Mouse (Mus musculus) lung, postnatal 0 days (tissue): ENCODE results near the gene Eno3. TPM values are rescaled to one million over a fixed set of nuclear protein-coding genes. Genes with fewer than 3 reads are reported as not detected.
A peak's percentile ranks its signal among the peaks of the same experiment; 100 is the strongest.

ENCODE experiments used
- ATAC-seq: fragments of 200-750 bp; cut with Nextera tagmentation; 2 replicates; pipeline ENCODE4 v1.8.0; 2017; ENCODE audit warnings: moderate library complexity
- DNase-seq: peaks from one replicate; pipeline ENCODE4 v3.0.0-alpha.2; 2016; ENCODE audit warnings: low spot score
- H3K27ac ChIP-seq: fragments of 300-500 bp; sonication (generic); 2 replicates; pipeline ENCODE4 v1.5.1; 2014; ENCODE audit warnings: antibody characterized with exemption, mild to moderate bottlenecking, low read length, mixed read lengths
- H3K27me3 ChIP-seq: fragments of 300-500 bp; sonication (generic); replicated peaks from 2 replicates; pipeline ENCODE4 v1.6.1; 2014; ENCODE audit warnings: low read length, mixed read lengths; ENCODE audit not compliant: insufficient read depth
- H3K36me3 ChIP-seq: fragments of 300-500 bp; sonication (generic); 2 replicates; pipeline ENCODE4 v1.6.1; 2014; ENCODE audit warnings: low read length, mixed read lengths; ENCODE audit not compliant: insufficient read depth
- H3K4me1 ChIP-seq: fragments of 300-500 bp; sonication (generic); 2 replicates; pipeline ENCODE4 v1.6.1; 2014; ENCODE audit warnings: antibody characterized with exemption, low read depth, low read length, mixed read lengths; ENCODE audit not compliant: insufficient read depth
- H3K4me2 ChIP-seq: fragments of 300-500 bp; sonication (generic); replicated peaks from 2 replicates; pipeline ENCODE4 v1.6.1; 2014; ENCODE audit warnings: low read depth, mild to moderate bottlenecking, low read length, moderate library complexity, mixed read lengths
- H3K4me3 ChIP-seq: fragments of 300-500 bp; sonication (generic); 2 replicates; pipeline ENCODE4 v1.5.1; 2014; ENCODE audit warnings: low read depth, low read length
- H3K9ac ChIP-seq: fragments of 300-500 bp; sonication (generic); replicated peaks from 2 replicates; pipeline ENCODE4 v1.6.1; 2014; ENCODE audit warnings: low read depth, mild to moderate bottlenecking
- H3K9me3 ChIP-seq: fragments of 300-500 bp; sonication (generic); 2 replicates; pipeline ENCODE4 v1.6.1; 2016; ENCODE audit warnings: low read length, mixed read lengths
- CTCF ChIP-seq: IDR thresholded peaks from 2 replicates; pipeline ENCODE4 v1.5.1; 2016; ENCODE audit warnings: antibody characterized with exemption, mild to moderate bottlenecking
- EP300 ChIP-seq: IDR thresholded peaks from 2 replicates; pipeline ENCODE4 v1.6.1; 2016; ENCODE audit warnings: antibody characterized with exemption, mild to moderate bottlenecking, control low read depth
- WGBS: fragments of 180-500 bp; shearing (Covaris S2); extraction: QIAGEN DNeasy Blood & Tissue Kit; methylation state at CpG from one replicate; pipeline ENCODE4 v1.1.7; 2014; 5-methylcytosine and 5-hydroxymethylcytosine counted together
- microRNA-seq: library from miRNA; unstranded; fragments of <30 nt; microRNA quantifications from one replicate; pipeline ENCODE4, GENCODE M21; 2016
- polyA plus RNA-seq: library from polyadenylated mRNA; unstranded; fragments of >200 nt; fragmentation: Nextera tagmentation; extraction: Ambion mirVana; gene quantifications from 2 replicates; pipeline ENCODE4 v1.2.1, GENCODE M21; 2015

The Eno3 gene
- polyA plus RNA-seq, 1 experiment from 2014 or later, result 20.8 TPM

DNA sequence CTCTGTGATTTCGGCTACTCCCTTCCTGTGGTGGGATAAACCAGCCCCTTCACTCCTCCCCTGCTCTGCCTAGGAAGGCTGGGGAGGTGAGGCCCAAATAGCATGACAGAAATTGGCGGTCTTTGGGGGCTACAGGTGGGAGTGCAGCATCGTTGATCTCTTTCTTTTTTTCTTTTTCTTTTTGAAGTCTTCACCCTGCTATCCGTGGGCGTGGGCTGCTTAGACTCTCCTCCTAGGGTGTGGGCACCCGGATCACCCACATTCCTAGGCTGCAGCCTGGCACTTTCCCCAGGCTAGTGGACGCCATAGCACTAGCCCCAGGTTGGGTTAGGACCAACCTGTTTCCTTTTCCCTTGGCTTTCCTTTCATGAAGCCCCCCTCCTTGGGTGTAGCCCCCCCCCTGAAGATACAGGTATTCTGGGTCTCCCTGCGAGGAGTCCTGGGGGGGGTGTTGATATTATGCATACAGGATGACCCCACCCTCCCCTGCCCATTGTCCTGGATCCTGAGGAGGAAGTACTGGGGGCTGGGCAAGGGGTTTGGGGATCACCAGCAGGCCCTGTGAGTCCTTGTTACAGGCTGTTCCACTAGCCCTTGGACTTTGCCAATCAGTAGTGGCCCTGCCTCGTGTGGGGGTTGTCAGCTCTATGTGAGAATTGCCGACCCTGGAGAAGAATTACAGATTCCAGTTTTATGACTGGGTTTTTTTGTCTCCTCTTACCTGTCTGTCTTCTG, 44.4 kb downstream of the Eno3 start:
- ATAC-seq, result no peak
- peak; percentile 49 for DNase-seq
- WGBS, result 6% methylated on average over 10 of the region's 10 CpGs
- peaks cover 15% of the 10 kb centered on the region; the same call in 1 of the 2 replicates for H3K4me1 ChIP-seq
- H3K27ac ChIP-seq, result peak overlapping the region; percentile 95
- H3K4me3 ChIP-seq, result peak overlapping the region; percentile 83
- H3K4me2 ChIP-seq, result peak overlapping the region; percentile 93
- TF ChIP-seq EP300, result no peak
- TF ChIP-seq CTCF, result no peak
- peak overlapping the region; percentile 83 for H3K9ac ChIP-seq
- H3K27me3 ChIP-seq, result no peaks in the 10 kb centered on the region
- no peaks in the 10 kb centered on the region for H3K9me3 ChIP-seq
- peaks cover 28% of the 10 kb centered on the region for H3K36me3 ChIP-seq

DNA sequence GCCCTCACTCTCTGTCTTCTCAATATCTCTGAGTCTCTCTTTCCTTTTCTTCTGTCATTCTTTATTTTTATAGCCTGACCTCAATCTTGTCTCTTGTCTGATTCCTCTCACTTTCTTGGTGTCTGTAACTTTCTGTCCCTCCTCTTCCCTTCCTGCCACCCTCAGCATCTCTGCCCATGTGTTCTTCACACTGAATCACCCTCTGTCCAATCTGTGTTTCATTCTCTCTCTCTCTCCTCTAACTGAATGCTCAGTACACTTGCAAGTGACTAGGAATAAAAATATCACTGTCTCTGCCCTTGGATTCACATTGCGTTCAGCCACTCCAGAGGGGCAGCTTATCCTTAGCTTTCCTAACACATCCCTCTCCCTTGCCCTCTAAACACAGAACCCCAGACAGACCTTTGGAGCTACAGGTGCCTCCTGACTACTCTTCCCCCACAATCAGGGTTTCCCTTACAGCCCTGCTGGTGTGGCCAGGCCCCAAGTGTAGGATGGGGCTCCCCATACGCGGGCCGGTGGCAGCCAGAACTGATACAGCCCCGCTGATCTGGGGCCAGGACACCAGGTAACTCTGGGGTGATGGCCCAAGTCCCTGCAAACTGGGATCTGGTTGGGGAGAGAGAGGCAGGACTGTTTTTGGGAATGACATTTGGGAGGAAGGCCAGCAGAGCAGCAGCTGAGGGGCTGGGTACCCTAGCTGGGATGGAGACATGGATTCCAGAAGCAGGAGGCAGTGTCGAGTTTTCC, 45.2 kb downstream of the Eno3 start:
- H3K27me3 ChIP-seq, result no peaks in the 10 kb centered on the region
- peak overlapping the region; percentile 83; the same call in 1 of the 2 replicates for H3K4me3 ChIP-seq
- H3K36me3 ChIP-seq, result peaks cover 36% of the 10 kb centered on the region
- H3K4me1 ChIP-seq, result peaks cover 15% of the 10 kb centered on the region; the same call in 1 of the 2 replicates
- DNase-seq, result no peak
- no peak overlapping the region for H3K27ac ChIP-seq
- WGBS, result 76% methylated on average over 6 of the region's 6 CpGs
- TF ChIP-seq CTCF, result no peak
- no peak for TF ChIP-seq EP300
- no peaks in the 10 kb centered on the region for H3K9me3 ChIP-seq
- H3K4me2 ChIP-seq, result peak overlapping the region; percentile 93
- peak overlapping the region; percentile 83; the same call in 1 of the 2 replicates for H3K9ac ChIP-seq
- ATAC-seq, result no peak

- ATAC-seq (no peak), DNase-seq (peak; percentile 56)
- Histone ChIP-seq H3K4me3 (no peak overlapping the region), H3K27me3 (no peaks in the 10 kb centered on the region), H3K4me1 (peaks cover 15% of the 10 kb centered on the region; the same call in 1 of the 2 replicates), H3K9me3 (no peaks in the 10 kb centered on the region), H3K9ac (no peak overlapping the region), H3K4me2 (peak overlapping the region; percentile 27), H3K36me3 (peaks cover 42% of the 10 kb centered on the region), H3K27ac (no peak overlapping the region)
- 41% methylated on average over 6 of the region's 6 CpGs for WGBS
- TF ChIP-seq EP300 (no peak), CTCF (no peak)
Measured at GRCm38 (mm10) chr11:70702781-70703180, 45.8 kb downstream of the Eno3 start.

- H3K4me1 ChIP-seq, result peaks cover 15% of the 10 kb centered on the region; the same call in 1 of the 2 replicates
- no peak overlapping the region for H3K27ac ChIP-seq
- H3K36me3 ChIP-seq, result peaks cover 63% of the 10 kb centered on the region
- H3K9me3 ChIP-seq, result no peaks in the 10 kb centered on the region
- TF ChIP-seq CTCF, result no peak
- no peak for TF ChIP-seq EP300
- 74% methylated on average over 3 of the region's 3 CpGs for WGBS
- no peak overlapping the region for H3K9ac ChIP-seq
- H3K4me3 ChIP-seq, result no peak overlapping the region
- no peak overlapping the region for H3K4me2 ChIP-seq
- DNase-seq, result no peak
- no peaks in the 10 kb centered on the region for H3K27me3 ChIP-seq
- ATAC-seq, result no peak
Measured at GRCm38 (mm10) chr11:70706127-70706526, 49.1 kb downstream of the Eno3 start.

GRCm38 (mm10) chr11:70711026-70711425, 54.0 kb downstream of the Eno3 start:
- no peak for ATAC-seq
- TF ChIP-seq CTCF (no peak), EP300 (no peak)
- H3K36me3 ChIP-seq, result peaks cover 48% of the 10 kb centered on the region

More at GRCm38 (mm10) chr11:70711026-70711425, 54.0 kb downstream of the Eno3 start:
- Histone ChIP-seq H3K27ac (no peak overlapping the region), H3K27me3 (no peaks in the 10 kb centered on the region), H3K9ac (no peak overlapping the region), H3K9me3 (no peaks in the 10 kb centered on the region), H3K4me2 (no peak overlapping the region), H3K4me1 (no peaks in the 10 kb centered on the region), H3K4me3 (no peak overlapping the region)
- 93% methylated on average over 10 of the region's 10 CpGs for whole genome bisulfite sequencing
- DNase-seq, result no peak

Small RNA genes within 50 kb of the gene (microRNA-seq; reads per million reads assigned to microRNA genes)
- gene Mir6925, result not detected

Other genes starting within 250 kb of the Eno3 start
- gene Pelp1, start 247.2 kb upstream of the Eno3 start, polyA plus RNA-seq, result 9.1 and 9.6 TPM in 2 replicates
- gene Arrb2, start 224.6 kb upstream of the Eno3 start, polyA plus RNA-seq, result 12.7 and 13.7 TPM in 2 replicates
- 37.3 and 37.9 TPM in 2 replicates for gene Med11, start 205.3 kb upstream of the Eno3 start, polyA plus RNA-seq
- 1.0 and 1.4 TPM in 2 replicates for gene Zmynd15, start 197.8 kb upstream of the Eno3 start, polyA plus RNA-seq
- gene Cxcl16, start 197.2 kb upstream of the Eno3 start, polyA plus RNA-seq, result 45.1 and 52.3 TPM in 2 replicates
- 2.6 and 3.8 TPM in 2 replicates for gene Tm4sf5, start 152.0 kb upstream of the Eno3 start, polyA plus RNA-seq
- 0.43 and 0.68 TPM in 2 replicates for gene Vmo1, start 142.6 kb upstream of the Eno3 start, polyA plus RNA-seq
- gene Gltpd2, start 138.0 kb upstream of the Eno3 start, polyA plus RNA-seq, result 0.64 and 0.86 TPM in 2 replicates
- gene Psmb6, start 131.8 kb upstream of the Eno3 start, polyA plus RNA-seq, result 451 and 505 TPM in 2 replicates
- not detected in 2 replicates for gene Gm40193, start 124.3 kb upstream of the Eno3 start, polyA plus RNA-seq
- 10.8 and 13.5 TPM in 2 replicates for gene Pld2, start 117.1 kb upstream of the Eno3 start, polyA plus RNA-seq
- 7.4 and 7.6 TPM in 2 replicates for gene Mink1, start 94.3 kb upstream of the Eno3 start, polyA plus RNA-seq
- gene 4930544D05Rik, start 41.4 kb upstream of the Eno3 start, polyA plus RNA-seq, result not detected in 2 replicates
- gene Chrne, start 38.0 kb upstream of the Eno3 start, polyA plus RNA-seq, result not detected in 2 replicates
- gene Gp1ba, start 18.1 kb upstream of the Eno3 start, polyA plus RNA-seq, result 0.55 and 0.66 TPM in 2 replicates
- 112 and 119 TPM in 2 replicates for gene Rnf167, start 10.0 kb upstream of the Eno3 start, polyA plus RNA-seq
- 118 and 121 TPM in 2 replicates for gene Slc25a11, start 9.7 kb upstream of the Eno3 start, polyA plus RNA-seq
- gene Pfn1, start 2.6 kb upstream of the Eno3 start, polyA plus RNA-seq, result 1,176 and 1,206 TPM in 2 replicates
- gene Spag7, start 12.2 kb downstream of the Eno3 start, polyA plus RNA-seq, result 84.6 and 95.5 TPM in 2 replicates
- gene Camta2, start 30.9 kb downstream of the Eno3 start, polyA plus RNA-seq, result 8.7 and 9.9 TPM in 2 replicates
- 2.4 and 2.6 TPM in 2 replicates for gene Inca1, start 43.0 kb downstream of the Eno3 start, polyA plus RNA-seq
- 4.8 and 5.3 TPM in 2 replicates for gene Kif1c, start 43.3 kb downstream of the Eno3 start, polyA plus RNA-seq
- 3.5 and 3.6 TPM in 2 replicates for gene Zfp3, start 107.0 kb downstream of the Eno3 start, polyA plus RNA-seq
- gene Scimp, start 155.4 kb downstream of the Eno3 start, polyA plus RNA-seq, result 0.96 and 2.1 TPM in 2 replicates
- 35.3 and 35.6 TPM in 2 replicates for gene Rabep1, start 187.6 kb downstream of the Eno3 start, polyA plus RNA-seq